Comparison of ENCODE assay signal across 9 mouse cellular contexts in genomic region chr11:78465116-78465515, GRCm38 (mm10). TPM values are rescaled to one million over a fixed set of nuclear protein-coding genes. Genes with fewer than 3 reads are reported as not detected.
A peak's percentile ranks its signal among the peaks of the same experiment; 100 is the strongest.
DNase-seq lines count a peak whose midpoint lies in the region; ATAC-seq and TF ChIP-seq lines count a peak whose summit lies in the region.
"Had no signal": no experiment of that assay in that cellular context is flagged by ENCODE, and none has a peak within 500 bp of the region (broad histone marks: within the 10 kb centered on the region; RNA-seq: fewer than 3 reads in every experiment).

No protein-coding gene starts in this region.

- H3K4me1 ChIP-seq in lung, adult 2 months (ENCODE audit: control insufficient read depth, insufficient read depth, low read length): no peaks in the 10 kb centered on the region; the same call in 1 of the 2 replicates
- peaks cover 16% of the 10 kb centered on the region for H3K4me1 ChIP-seq in embryonic facial prominence, embryonic 13.5 days
- H3K4me1 ChIP-seq in limb, embryonic 13.5 days: peaks cover 26% of the 10 kb centered on the region
- peaks cover 27% of the 10 kb centered on the region for H3K4me1 ChIP-seq in small intestine, adult 2 months (ENCODE audit: control insufficient read depth, insufficient read depth, insufficient read length, low read length)

- no peak for TF ChIP-seq POLR2A in lung, adult 2 months (IDR thresholded peaks at IDR 0.05; ENCODE audit: borderline replicate concordance, extremely low read depth, low read depth, low read length)
- no peak for TF ChIP-seq POLR2A in small intestine, adult 2 months (IDR thresholded peaks at IDR 0.05; ENCODE audit: low read depth, low read length)

- no peak for ATAC-seq in embryonic facial prominence, embryonic 13.5 days (ENCODE audit: insufficient number of reproducible peaks, insufficient read depth, low FRiP score, low TSS enrichment, low read depth)
- no peak for ATAC-seq in limb, embryonic 13.5 days (ENCODE audit: low FRiP score, low read depth)

- peaks cover 3% of the 10 kb centered on the region; the same call in 1 of the 2 replicates for H3K9me3 ChIP-seq in embryonic facial prominence, embryonic 13.5 days
- no peaks in the 10 kb centered on the region for H3K9me3 ChIP-seq in limb, embryonic 13.5 days

- H3K4me2 ChIP-seq in embryonic facial prominence, embryonic 13.5 days: peak overlapping the region; percentile 88
- peak overlapping the region; percentile 83 for H3K4me2 ChIP-seq in limb, embryonic 13.5 days (replicated peaks)

- 30% methylated on average over 9 of the region's 9 CpGs for WGBS in lung, adult 2 months
- 25% methylated on average over 9 of the region's 9 CpGs for WGBS in embryonic facial prominence, embryonic 13.5 days
- 34% methylated on average over 9 of the region's 9 CpGs for WGBS in limb, embryonic 13.5 days
- WGBS in small intestine, adult 2 months: 17% methylated on average over 9 of the region's 9 CpGs

- peak overlapping the region; percentile 84 for H3K4me3 ChIP-seq in lung, adult 2 months (replicated peaks; ENCODE audit: extremely low read depth, low read depth, low read length)
- H3K4me3 ChIP-seq in embryonic facial prominence, embryonic 13.5 days: peak overlapping the region; percentile 80
- H3K4me3 ChIP-seq in limb, embryonic 13.5 days: peak overlapping the region; percentile 78
- peak overlapping the region; percentile 91 for H3K4me3 ChIP-seq in small intestine, adult 2 months (ENCODE audit: low read depth, low read length)

- H3K36me3 ChIP-seq in embryonic facial prominence, embryonic 13.5 days: no peaks in the 10 kb centered on the region
- H3K36me3 ChIP-seq in limb, embryonic 13.5 days: peaks cover 4% of the 10 kb centered on the region; the same call in 1 of the 2 replicates
- H3K36me3 ChIP-seq in small intestine, adult 2 months (ENCODE audit: control insufficient read depth, insufficient read depth, low read length): no peaks in the 10 kb centered on the region

- no peaks in the 10 kb centered on the region for H3K27me3 ChIP-seq in embryonic facial prominence, embryonic 13.5 days
- no peaks in the 10 kb centered on the region for H3K27me3 ChIP-seq in limb, embryonic 13.5 days
- no peaks in the 10 kb centered on the region for H3K27me3 ChIP-seq in small intestine, adult 2 months (ENCODE audit: control insufficient read depth, insufficient read depth, low read length)

- H3K27ac ChIP-seq in embryonic facial prominence, embryonic 13.5 days: peak overlapping the region; percentile 98
- H3K27ac ChIP-seq in limb, embryonic 13.5 days: peak overlapping the region; percentile 98
- H3K27ac ChIP-seq in small intestine, adult 2 months (ENCODE audit: insufficient read depth, low read depth, low read length): peak overlapping the region; percentile 70; the same call in 1 of the 2 replicates

- DNase-seq in lung, adult 2 months: no peak
- no peak for DNase-seq in lung, postnatal 25 days (ENCODE audit: low spot score)
- no peak for DNase-seq in gastrocnemius, adult 18-20 months (ENCODE audit: low spot score)
- DNase-seq in thymus, postnatal 25 days: no peak
- no peak for DNase-seq in cerebellum, adult 18-20 months

- H3K9ac ChIP-seq in embryonic facial prominence, embryonic 13.5 days: peak overlapping the region; percentile 91
- peak overlapping the region; percentile 91 for H3K9ac ChIP-seq in limb, embryonic 13.5 days

- TF ChIP-seq CTCF in lung, adult 2 months (IDR thresholded peaks at IDR 0.05; ENCODE audit: insufficient read depth, low read length): no peak
- no peak for TF ChIP-seq CTCF in small intestine, adult 2 months (IDR thresholded peaks at IDR 0.05; ENCODE audit: extremely low read depth, insufficient read length, insufficient replicate concordance, low read depth, low read length)

RNA-seq across cellular contexts. Expression of gene Slc46a1, which starts 0.4 kb away (rescaled TPM):
- 14.0 and 19.4 TPM in 2 replicates for polyA plus RNA-seq in lung, adult 2 months (2012; rRNA removed)
- 13.5 and 16.2 TPM in 2 replicates for polyA plus RNA-seq in embryonic facial prominence, embryonic 13.5 days (2015; fragmentation: Nextera tagmentation; extraction: Ambion mirVana)
- 17.1 TPM in 2 replicates for polyA plus RNA-seq in limb, embryonic 13.5 days (2015; fragmentation: Nextera tagmentation; extraction: Ambion mirVana)
- polyA plus RNA-seq in small intestine, adult 2 months (2012; rRNA removed): 117 and 341 TPM in 2 replicates
- total RNA-seq in gastrocnemius, adult 18-20 months (2021): under 1 TPM; 0.47 to 0.91 TPM

RNA-seq across cellular contexts. Expression of gene Sarm1, which starts 32.4 kb away (rescaled TPM):
- polyA plus RNA-seq in lung, adult 2 months (2012; rRNA removed): 0.52 and 0.65 TPM in 2 replicates
- 2.6 and 3.2 TPM in 2 replicates for polyA plus RNA-seq in embryonic facial prominence, embryonic 13.5 days (2015; fragmentation: Nextera tagmentation; extraction: Ambion mirVana)
- 2.4 and 2.6 TPM in 2 replicates for polyA plus RNA-seq in limb, embryonic 13.5 days (2015; fragmentation: Nextera tagmentation; extraction: Ambion mirVana)
- 0.43 and 0.60 TPM in 2 replicates for polyA plus RNA-seq in small intestine, adult 2 months (2012; rRNA removed)
- total RNA-seq in gastrocnemius, adult 18-20 months (2021): under 1 TPM; 0.43 to 0.82 TPM

RNA-seq across cellular contexts. Expression of gene Vtn, which starts 33.8 kb away (rescaled TPM):
- 25.0 and 30.8 TPM in 2 replicates for polyA plus RNA-seq in lung, adult 2 months (2012; rRNA removed)
- polyA plus RNA-seq in embryonic facial prominence, embryonic 13.5 days (2015; fragmentation: Nextera tagmentation; extraction: Ambion mirVana): 2.2 and 8.7 TPM in 2 replicates
- 0.39 and 1.8 TPM in 2 replicates for polyA plus RNA-seq in limb, embryonic 13.5 days (2015; fragmentation: Nextera tagmentation; extraction: Ambion mirVana)
- polyA plus RNA-seq in small intestine, adult 2 months (2012; rRNA removed): 3.2 and 21.1 TPM in 2 replicates
- 10 to 100 TPM in 1 of 2 experiments, 1 to 10 TPM in 1; 9.5 to 15.0 TPM for total RNA-seq in gastrocnemius, adult 18-20 months (2021)
- polyA plus RNA-seq: macrophage had no signal

RNA-seq across cellular contexts. Expression of gene Sebox, which starts 38.1 kb away (rescaled TPM):
- 0.11 TPM in 1 of 2 replicates, not detected in the other for polyA plus RNA-seq in lung, adult 2 months (2012; rRNA removed)
- polyA plus RNA-seq in embryonic facial prominence, embryonic 13.5 days (2015; fragmentation: Nextera tagmentation; extraction: Ambion mirVana): not detected in 2 replicates
- polyA plus RNA-seq in limb, embryonic 13.5 days (2015; fragmentation: Nextera tagmentation; extraction: Ambion mirVana): not detected in 2 replicates
- polyA plus RNA-seq in small intestine, adult 2 months (2012; rRNA removed): not detected in 2 replicates
- not detected for total RNA-seq in gastrocnemius, adult 18-20 months (2021)
- polyA plus RNA-seq: macrophage had no signal

RNA-seq across cellular contexts. Expression of gene Slc13a2, which starts 43.1 kb away (rescaled TPM):
- 1.5 and 1.9 TPM in 2 replicates for polyA plus RNA-seq in lung, adult 2 months (2012; rRNA removed)
- polyA plus RNA-seq in embryonic facial prominence, embryonic 13.5 days (2015; fragmentation: Nextera tagmentation; extraction: Ambion mirVana): 0.62 TPM in 1 of 2 replicates, not detected in the other
- polyA plus RNA-seq in limb, embryonic 13.5 days (2015; fragmentation: Nextera tagmentation; extraction: Ambion mirVana): not detected in 2 replicates
- polyA plus RNA-seq in small intestine, adult 2 months (2012; rRNA removed): 24.9 and 374 TPM in 2 replicates
- not detected for total RNA-seq in gastrocnemius, adult 18-20 months (2021)
